Mouse (Mus musculus) neural tube, embryonic 14.5 days (tissue): ENCODE measurements around the gene Slc5a6. TPM values are rescaled to one million over a fixed set of nuclear protein-coding genes. Genes with fewer than 3 reads are reported as not detected.
A peak's percentile ranks its signal among the peaks of the same experiment; 100 is the strongest.
"Not testable (repeated sequence)": the region's sequence is repeated elsewhere in the genome, so short reads cannot be mapped to it uniquely, and the experiment has no call there.

Source experiments
- ATAC-seq: fragments of 200-750 bp; cut with Nextera tagmentation; 2 replicates; pipeline ENCODE4 v1.8.0; 2017; ENCODE audit warnings: low read depth, mild to moderate bottlenecking, moderate TSS enrichment, moderate library complexity
- H3K27ac ChIP-seq: fragments of 300-500 bp; sonication (generic); 2 replicates; pipeline ENCODE4 v1.5.1; 2014; ENCODE audit warnings: low read depth, mild to moderate bottlenecking, control low read depth, low read length, moderate library complexity, mixed read lengths
- H3K27me3 ChIP-seq: fragments of 300-500 bp; sonication (generic); 2 replicates; pipeline ENCODE4 v1.6.1; 2014; ENCODE audit warnings: low read length; ENCODE audit not compliant: control insufficient read depth, insufficient read depth
- H3K36me3 ChIP-seq: fragments of 300-500 bp; sonication (generic); 2 replicates; pipeline ENCODE4 v1.6.1; 2014; ENCODE audit warnings: low read length, mixed read lengths; ENCODE audit not compliant: control insufficient read depth, insufficient read depth
- H3K4me1 ChIP-seq: fragments of 300-500 bp; sonication (generic); 2 replicates; pipeline ENCODE4 v1.6.1; 2014; ENCODE audit warnings: low read length; ENCODE audit not compliant: control insufficient read depth, insufficient read depth
- H3K4me2 ChIP-seq: fragments of 300-500 bp; sonication (generic); 2 replicates; pipeline ENCODE4 v1.6.1; 2014; ENCODE audit warnings: mild to moderate bottlenecking, low read depth, low read length, control low read depth
- H3K4me3 ChIP-seq: fragments of 300-500 bp; sonication (generic); 2 replicates; pipeline ENCODE4 v1.5.1; 2014; ENCODE audit warnings: low read depth, low read length, control low read depth, mixed read lengths
- H3K9ac ChIP-seq: fragments of 300-500 bp; sonication (generic); replicated peaks from 2 replicates; pipeline ENCODE4 v1.6.1; 2014; ENCODE audit warnings: low read depth, mild to moderate bottlenecking, control low read depth, low read length, mixed read lengths
- H3K9me3 ChIP-seq: fragments of 300-500 bp; sonication (generic); 2 replicates; pipeline ENCODE4 v1.6.1; 2016; ENCODE audit warnings: low read length; ENCODE audit not compliant: control insufficient read depth
- WGBS: fragments of 180-500 bp; shearing (Covaris S2); extraction: QIAGEN DNeasy Blood & Tissue Kit; methylation state at CpG from one replicate; pipeline ENCODE4 v1.1.7; 2014; 5-methylcytosine and 5-hydroxymethylcytosine counted together
- polyA plus RNA-seq: library from polyadenylated mRNA; unstranded; fragments of >200 nt; fragmentation: Nextera tagmentation; extraction: Ambion mirVana; gene quantifications from 2 replicates; pipeline ENCODE4 v1.2.1, GENCODE M21; 2014

The Slc5a6 gene
- polyA plus RNA-seq, 1 experiment from 2014 or later, result 15.1 TPM

GRCm38 (mm10) chr5:31071821-31072220 lies 23.1 kb upstream of the Slc5a6 start:
- no peak overlapping the region for H3K9ac ChIP-seq
- 95% methylated on average over 11 of the region's 11 CpGs for WGBS
- no peaks in the 10 kb centered on the region for H3K9me3 ChIP-seq
- H3K27me3 ChIP-seq, result no peaks in the 10 kb centered on the region
- no peak overlapping the region for H3K4me3 ChIP-seq
- H3K4me1 ChIP-seq, result no peaks in the 10 kb centered on the region
- no peak overlapping the region for H3K4me2 ChIP-seq
- H3K27ac ChIP-seq, result no peak overlapping the region
- no peak for ATAC-seq
- peaks cover 62% of the 10 kb centered on the region for H3K36me3 ChIP-seq

- H3K4me1 ChIP-seq, result no peaks in the 10 kb centered on the region
- no peak for ATAC-seq
- peaks cover 62% of the 10 kb centered on the region for H3K36me3 ChIP-seq
- H3K27ac ChIP-seq, result no peak overlapping the region
- H3K9me3 ChIP-seq, result no peaks in the 10 kb centered on the region
- H3K4me2 ChIP-seq, result no peak overlapping the region
- WGBS, result 92% methylated on average over 2 of the region's 2 CpGs
- H3K27me3 ChIP-seq, result no peaks in the 10 kb centered on the region
- H3K9ac ChIP-seq, result no peak overlapping the region
- no peak overlapping the region for H3K4me3 ChIP-seq
Observed at GRCm38 (mm10) chr5:31071059-31071458, 22.3 kb upstream of the Slc5a6 start.

GRCm38 (mm10) chr5:31069810-31070209 lies 21.1 kb upstream of the Slc5a6 start:
- H3K9ac ChIP-seq, result no peak overlapping the region
- H3K9me3 ChIP-seq, result no peaks in the 10 kb centered on the region
- H3K4me3 ChIP-seq, result no peak overlapping the region
- no peak for ATAC-seq
- H3K27me3 ChIP-seq, result no peaks in the 10 kb centered on the region
- no peaks in the 10 kb centered on the region for H3K4me1 ChIP-seq
- peaks cover 56% of the 10 kb centered on the region for H3K36me3 ChIP-seq
- H3K4me2 ChIP-seq, result no peak overlapping the region
- H3K27ac ChIP-seq, result no peak overlapping the region
- WGBS, result 100% methylated on average over 3 of the region's 3 CpGs

- 18% methylated on average over 19 of the region's 19 CpGs for WGBS
Observed at GRCm38 (mm10) chr5:31055216-31056140, 6.8 kb upstream of the Slc5a6 start.

GRCm38 (mm10) chr5:31054261-31055215 lies 5.8 kb upstream of the Slc5a6 start, which contains the start of gene Cad:
Gene Cad, plus strand, starts transcription at chr5:31054780.
- peak; percentile 99 for ATAC-seq
- Histone ChIP-seq H3K4me2 (peak within 1 kb of the TSS; percentile 95), H3K27me3 (no peaks in the 10 kb centered on the region), H3K36me3 (no peaks in the 10 kb centered on the region), H3K4me3 (peak within 1 kb of the TSS; percentile 65), H3K9me3 (no peaks in the 10 kb centered on the region), H3K4me1 (peaks cover 12% of the 10 kb centered on the region), H3K27ac (peak within 1 kb of the TSS; percentile 72), H3K9ac (peak within 1 kb of the TSS; percentile 63)
- 1% methylated on average over 62 of the region's 64 CpGs for WGBS

More at GRCm38 (mm10) chr5:31055216-31056140, 6.8 kb upstream of the Slc5a6 start:
- Histone ChIP-seq H3K4me1 (peaks cover 9% of the 10 kb centered on the region), H3K9ac (peak overlapping the region; percentile 63), H3K36me3 (0 out of 2 replicates have a peak, but pooled peaks cover 2% of the 10 kb centered on the region), H3K27ac (no peak overlapping the region; the same call in 1 of the 2 replicates), H3K27me3 (no peaks in the 10 kb centered on the region), H3K4me3 (peak overlapping the region; percentile 65), H3K9me3 (no peaks in the 10 kb centered on the region), H3K4me2 (peak overlapping the region; percentile 95)
- ATAC-seq, result no peak

- not testable (repeated sequence) for H3K27me3 ChIP-seq, H3K9me3 ChIP-seq, ATAC-seq, H3K36me3 ChIP-seq
- Histone ChIP-seq H3K4me3 (peak overlapping the region; percentile 65), H3K27ac (peak overlapping the region; percentile 72; the same call in 1 of the 2 replicates), H3K4me1 (peaks cover 12% of the 10 kb centered on the region), H3K9ac (peak overlapping the region; percentile 63; the same call in 1 of the 2 replicates), H3K4me2 (peak overlapping the region; percentile 95)
- WGBS, result 59% methylated on average over 4 of the region's 4 CpGs
Observed at GRCm38 (mm10) chr5:31053728-31054127, 5.0 kb upstream of the Slc5a6 start.

GRCm38 (mm10) chr5:31050427-31050826 lies 1.7 kb upstream of the Slc5a6 start:
- Histone ChIP-seq H3K27ac (no peak overlapping the region), H3K4me3 (no peak overlapping the region), H3K4me1 (peaks cover 14% of the 10 kb centered on the region), H3K9ac (no peak overlapping the region), H3K4me2 (no peak overlapping the region), H3K27me3 (no peaks in the 10 kb centered on the region), H3K36me3 (no peaks in the 10 kb centered on the region), H3K9me3 (no peaks in the 10 kb centered on the region)
- no peak for ATAC-seq

GRCm38 (mm10) chr5:31047848-31048762 lies 619 bp downstream of the Slc5a6 start, which contains the start of gene Atraid:
Gene Atraid, plus strand, starts transcription at chr5:31048312.
- peak within 1 kb of the TSS; percentile 65 for H3K4me2 ChIP-seq
- ATAC-seq, result peak; percentile 97
- H3K27me3 ChIP-seq, result no peaks in the 10 kb centered on the region
- H3K4me1 ChIP-seq, result peaks cover 10% of the 10 kb centered on the region; the same call in 1 of the 2 replicates
- no peaks in the 10 kb centered on the region for H3K9me3 ChIP-seq
- peak within 1 kb of the TSS; percentile 89 for H3K27ac ChIP-seq
- peak within 1 kb of the TSS; percentile 84 for H3K9ac ChIP-seq
- under 1% methylated on average over 73 of the region's 73 CpGs for WGBS
- 0 out of 2 replicates have a peak, but pooled peaks cover 7% of the 10 kb centered on the region for H3K36me3 ChIP-seq
- H3K4me3 ChIP-seq, result peak within 1 kb of the TSS; percentile 65
